Mouse (Mus musculus) cortical plate, adult 2 months (tissue): ENCODE results near the gene Olfm1.

Experiments
- CTCF ChIP-seq: fragments of 200-500 bp; IDR thresholded peaks from 2 replicates; pipeline ENCODE4 v1.5.1; 2011; ENCODE audit warnings: mild to moderate bottlenecking, control low read depth, low read length; ENCODE audit not compliant: insufficient read depth; ENCODE audit errors: extremely low read depth
- POLR2A ChIP-seq: fragments of 200-500 bp; IDR thresholded peaks from 2 replicates; pipeline ENCODE4 v1.6.1; 2011; ENCODE audit warnings: mild to moderate bottlenecking, low read length, control low read depth; ENCODE audit not compliant: insufficient read depth; ENCODE audit errors: extremely low read depth

GRCm38 (mm10) chr2:28278150-28278549 lies 85.4 kb downstream of the Olfm1 start:
- peak; percentile 67 for TF ChIP-seq CTCF
- no peak for TF ChIP-seq POLR2A
